Mouse (Mus musculus): ENCODE data around the gene Serpinf2. TPM values are rescaled to one million over a fixed set of nuclear protein-coding genes. Genes with fewer than 3 reads are reported as not detected.

The Serpinf2 gene
- polyA plus RNA-seq, 1 experiment from 2014 or later = 5.4 TPM

- peaks cover 18% of the 10 kb centered on the region for H3K4me1 ChIP-seq (ENCODE audit: control insufficient read depth, insufficient read depth, low read length)
- whole genome bisulfite sequencing (ENCODE audit: insufficient replicate concordance) = 1% methylated on average over 30 of the region's 30 CpGs
- H3K4me2 ChIP-seq = peak overlapping the region; percentile 81
- no peaks in the 10 kb centered on the region for H3K27me3 ChIP-seq (ENCODE audit: control insufficient read depth, insufficient read depth, low read length)
- peak overlapping the region; percentile 94 for H3K27ac ChIP-seq (ENCODE audit: low read depth, low read length)
- peak overlapping the region; percentile 92 for H3K4me3 ChIP-seq (ENCODE audit: low read depth, low read length)
- no peaks in the 10 kb centered on the region for H3K9me3 ChIP-seq (replicated peaks; ENCODE audit: control insufficient read depth, low read length)
- peak overlapping the region; percentile 88 for H3K9ac ChIP-seq (ENCODE audit: low read depth, low read length)
- peaks cover 8% of the 10 kb centered on the region for H3K36me3 ChIP-seq (ENCODE audit: control insufficient read depth, insufficient read depth, low read length)
- ATAC-seq (replicated peaks; ENCODE audit: insufficient number of reproducible peaks, low FRiP score, low TSS enrichment) = peak; percentile 4; the same call in 1 of the 2 replicates
Measured at GRCm38 (mm10) chr11:75461743-75462252, 22.4 kb upstream of the Serpinf2 start.

DNA sequence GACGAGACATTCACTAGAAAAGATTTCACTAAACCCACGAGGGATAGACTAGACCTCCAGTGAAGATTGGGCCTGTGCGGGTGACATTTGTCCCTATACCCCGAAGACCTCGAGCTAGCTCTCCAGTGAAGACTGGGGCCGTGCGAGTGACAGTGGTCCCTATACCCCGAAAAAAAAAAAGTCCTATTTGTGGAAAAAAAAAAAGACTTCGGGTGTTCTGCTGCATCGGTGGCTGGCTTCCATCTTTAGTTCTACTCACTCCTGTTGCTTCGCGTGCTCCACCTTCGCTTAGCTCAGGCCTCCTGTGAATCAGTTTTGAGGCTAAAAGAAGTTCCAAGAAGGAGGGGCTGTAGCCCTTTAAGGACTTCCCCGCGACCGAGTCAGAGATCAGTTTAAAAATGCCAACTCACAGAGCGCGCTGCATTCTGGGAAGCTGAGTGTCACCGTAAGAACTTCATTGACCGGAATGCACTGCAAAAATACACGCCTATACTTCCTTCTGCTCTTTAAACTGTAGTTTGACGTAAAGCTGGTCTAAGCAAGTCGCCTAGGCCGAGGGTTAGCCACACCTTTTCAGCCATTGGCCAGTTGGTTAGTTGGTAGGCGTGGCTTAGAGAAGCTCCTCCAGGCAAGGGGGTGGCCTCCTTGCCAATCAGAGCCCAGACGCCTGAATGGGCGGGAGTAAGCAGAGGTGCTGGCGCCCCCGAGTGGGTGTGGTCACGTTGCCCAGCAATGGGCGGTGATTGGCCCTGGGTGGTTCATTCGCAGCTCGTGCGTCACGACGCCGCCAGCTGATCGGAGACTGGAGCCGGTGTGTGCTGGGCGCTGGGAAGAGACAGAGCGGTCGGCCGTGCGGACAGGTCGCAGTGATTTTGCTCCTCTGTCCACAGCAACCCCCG is 21.7 kb upstream of the Serpinf2 start, which contains the start of gene Tlcd2:
Gene Tlcd2 (plus strand): TSS at position 872 of the 899 bp plus-strand sequence.
- Histone ChIP-seq H3K4me2 (peak within 1 kb of the TSS; percentile 81), H3K9me3 (replicated peaks; ENCODE audit: control insufficient read depth, low read length) (no peaks in the 10 kb centered on the region), H3K27ac (ENCODE audit: low read depth, low read length) (peak within 1 kb of the TSS; percentile 97), H3K4me3 (ENCODE audit: low read depth, low read length) (peak within 1 kb of the TSS; percentile 92), H3K4me1 (ENCODE audit: control insufficient read depth, insufficient read depth, low read length) (peaks cover 18% of the 10 kb centered on the region), H3K36me3 (ENCODE audit: control insufficient read depth, insufficient read depth, low read length) (peaks cover 8% of the 10 kb centered on the region), H3K27me3 (ENCODE audit: control insufficient read depth, insufficient read depth, low read length) (no peaks in the 10 kb centered on the region), H3K9ac (ENCODE audit: low read depth, low read length) (peak within 1 kb of the TSS; percentile 88)
- peak; percentile 91 for ATAC-seq (replicated peaks; ENCODE audit: insufficient number of reproducible peaks, low FRiP score, low TSS enrichment)
- under 1% methylated on average over 46 of the region's 46 CpGs for WGBS (ENCODE audit: insufficient replicate concordance)

GRCm38 (mm10) chr11:75460103-75460843 is 20.9 kb upstream of the Serpinf2 start:
- Histone ChIP-seq H3K36me3 (ENCODE audit: control insufficient read depth, insufficient read depth, low read length) (0 out of 2 replicates have a peak, but pooled peaks cover under 1% of the 10 kb centered on the region), H3K9ac (ENCODE audit: low read depth, low read length) (peak overlapping the region; percentile 70), H3K4me3 (ENCODE audit: low read depth, low read length) (peak overlapping the region; percentile 92), H3K27ac (ENCODE audit: low read depth, low read length) (peak overlapping the region; percentile 97), H3K27me3 (ENCODE audit: control insufficient read depth, insufficient read depth, low read length) (no peaks in the 10 kb centered on the region), H3K4me1 (ENCODE audit: control insufficient read depth, insufficient read depth, low read length) (peaks cover 18% of the 10 kb centered on the region), H3K4me2 (peak overlapping the region; percentile 81), H3K9me3 (replicated peaks; ENCODE audit: control insufficient read depth, low read length) (no peaks in the 10 kb centered on the region)
- WGBS (ENCODE audit: insufficient replicate concordance) = 3% methylated on average over 19 of the region's 19 CpGs
- ATAC-seq (replicated peaks; ENCODE audit: insufficient number of reproducible peaks, low FRiP score, low TSS enrichment) = peak; percentile 40; the same call in 1 of the 2 replicates

DNA sequence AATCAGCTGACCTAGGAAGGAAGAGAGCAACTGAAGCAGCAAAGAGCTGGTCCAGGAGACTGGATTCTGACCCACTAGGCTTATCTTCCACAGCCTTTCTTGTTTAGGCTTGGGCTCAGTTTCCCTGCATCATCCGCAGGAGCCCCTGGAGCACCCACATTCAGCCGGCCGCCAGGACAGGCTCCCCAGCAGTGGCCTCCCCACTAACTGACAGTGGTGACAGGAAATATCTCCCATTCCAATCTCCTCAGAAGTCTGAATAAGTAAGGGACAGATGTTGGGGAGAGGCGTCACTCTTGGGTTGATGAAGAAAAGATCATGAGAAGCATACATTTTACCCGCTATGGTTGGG is 20.3 kb upstream of the Serpinf2 start:
- WGBS (ENCODE audit: insufficient replicate concordance) = 15% methylated on average over 5 of the region's 5 CpGs
- Histone ChIP-seq H3K27ac (ENCODE audit: low read depth, low read length) (peak overlapping the region; percentile 97), H3K9me3 (replicated peaks; ENCODE audit: control insufficient read depth, low read length) (no peaks in the 10 kb centered on the region), H3K4me3 (ENCODE audit: low read depth, low read length) (peak overlapping the region; percentile 92), H3K4me2 (peak overlapping the region; percentile 81), H3K9ac (ENCODE audit: low read depth, low read length) (no peak overlapping the region; the same call in 1 of the 2 replicates), H3K27me3 (ENCODE audit: control insufficient read depth, insufficient read depth, low read length) (no peaks in the 10 kb centered on the region), H3K36me3 (ENCODE audit: control insufficient read depth, insufficient read depth, low read length) (no peaks in the 10 kb centered on the region), H3K4me1 (ENCODE audit: control insufficient read depth, insufficient read depth, low read length) (peaks cover 24% of the 10 kb centered on the region)
- no peak for ATAC-seq (replicated peaks; ENCODE audit: insufficient number of reproducible peaks, low FRiP score, low TSS enrichment)

GRCm38 (mm10) chr11:75459141-75459711 is 19.8 kb upstream of the Serpinf2 start:
- no peak for ATAC-seq (replicated peaks; ENCODE audit: insufficient number of reproducible peaks, low FRiP score, low TSS enrichment)
- 77% methylated on average over 5 of the region's 5 CpGs for WGBS (ENCODE audit: insufficient replicate concordance)
- H3K9me3 ChIP-seq (replicated peaks; ENCODE audit: control insufficient read depth, low read length) = no peaks in the 10 kb centered on the region
- H3K27ac ChIP-seq (ENCODE audit: low read depth, low read length) = peak overlapping the region; percentile 97; the same call in 1 of the 2 replicates
- peaks cover 26% of the 10 kb centered on the region for H3K4me1 ChIP-seq (ENCODE audit: control insufficient read depth, insufficient read depth, low read length)
- H3K36me3 ChIP-seq (ENCODE audit: control insufficient read depth, insufficient read depth, low read length) = no peaks in the 10 kb centered on the region
- H3K4me3 ChIP-seq (ENCODE audit: low read depth, low read length) = no peak overlapping the region
- no peaks in the 10 kb centered on the region for H3K27me3 ChIP-seq (ENCODE audit: control insufficient read depth, insufficient read depth, low read length)
- peak overlapping the region; percentile 81 for H3K4me2 ChIP-seq
- no peak overlapping the region for H3K9ac ChIP-seq (ENCODE audit: low read depth, low read length)

DNA sequence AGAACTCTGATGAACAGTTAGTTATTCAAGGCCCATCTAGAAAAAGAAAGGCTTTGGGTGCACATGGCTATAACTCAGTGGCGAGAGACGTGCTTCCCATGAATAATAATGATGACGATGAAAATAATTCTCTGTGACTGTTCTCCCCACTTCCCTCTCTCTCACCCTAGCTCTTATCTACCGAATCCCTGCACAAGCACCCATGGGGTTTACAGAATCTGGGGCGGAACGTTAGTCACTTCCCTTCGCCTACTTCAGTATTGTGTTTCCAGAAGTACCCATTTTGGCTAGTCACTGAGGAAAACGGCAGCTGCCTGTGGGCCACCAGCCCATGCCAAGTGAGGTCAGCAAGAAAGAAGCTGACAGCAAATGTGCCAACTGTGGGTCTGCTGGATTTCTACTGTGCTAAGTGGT is 19.2 kb upstream of the Serpinf2 start:
- WGBS (ENCODE audit: insufficient replicate concordance) = 72% methylated on average over 8 of the region's 8 CpGs

DNA sequence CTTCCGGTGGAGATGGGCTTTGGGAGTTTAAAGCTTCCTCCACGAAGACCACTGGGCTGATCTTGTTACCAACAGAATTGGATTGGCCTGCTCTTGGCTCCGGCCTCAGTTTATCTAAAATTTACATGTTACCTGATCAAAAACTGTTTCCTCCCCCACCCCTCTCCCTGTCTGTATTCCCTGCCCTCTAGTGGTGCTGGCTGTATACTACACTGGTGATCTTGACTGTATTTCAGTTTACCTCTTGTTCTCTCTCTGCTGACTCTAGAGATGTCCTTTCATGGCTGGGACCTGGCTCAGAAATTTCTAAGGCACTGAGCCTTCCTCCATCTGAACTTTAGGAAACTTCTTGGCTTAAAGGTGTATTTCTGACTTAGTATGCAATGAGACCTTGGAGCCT is 18.8 kb upstream of the Serpinf2 start:
- no peak overlapping the region for H3K27ac ChIP-seq (ENCODE audit: low read depth, low read length)
- H3K36me3 ChIP-seq (ENCODE audit: control insufficient read depth, insufficient read depth, low read length) = no peaks in the 10 kb centered on the region
- no peak overlapping the region for H3K4me3 ChIP-seq (ENCODE audit: low read depth, low read length)
- H3K9me3 ChIP-seq (replicated peaks; ENCODE audit: control insufficient read depth, low read length) = no peaks in the 10 kb centered on the region
- WGBS (ENCODE audit: insufficient replicate concordance) = 11% methylated on average over 3 of the region's 3 CpGs
- H3K9ac ChIP-seq (ENCODE audit: low read depth, low read length) = no peak overlapping the region
- no peaks in the 10 kb centered on the region for H3K27me3 ChIP-seq (ENCODE audit: control insufficient read depth, insufficient read depth, low read length)
- H3K4me2 ChIP-seq = no peak overlapping the region
- H3K4me1 ChIP-seq (ENCODE audit: control insufficient read depth, insufficient read depth, low read length) = peaks cover 28% of the 10 kb centered on the region
- no peak for ATAC-seq (replicated peaks; ENCODE audit: insufficient number of reproducible peaks, low FRiP score, low TSS enrichment)

More for the DNA sequence above, 19.2 kb upstream of the Serpinf2 start:
- no peak overlapping the region for H3K4me2 ChIP-seq
- peaks cover 30% of the 10 kb centered on the region for H3K4me1 ChIP-seq (ENCODE audit: control insufficient read depth, insufficient read depth, low read length)
- no peaks in the 10 kb centered on the region for H3K27me3 ChIP-seq (ENCODE audit: control insufficient read depth, insufficient read depth, low read length)
- H3K36me3 ChIP-seq (ENCODE audit: control insufficient read depth, insufficient read depth, low read length) = no peaks in the 10 kb centered on the region
- no peak overlapping the region for H3K9ac ChIP-seq (ENCODE audit: low read depth, low read length)
- ATAC-seq (replicated peaks; ENCODE audit: insufficient number of reproducible peaks, low FRiP score, low TSS enrichment) = no peak
- H3K27ac ChIP-seq (ENCODE audit: low read depth, low read length) = no peak overlapping the region
- H3K9me3 ChIP-seq (replicated peaks; ENCODE audit: control insufficient read depth, low read length) = no peaks in the 10 kb centered on the region
- H3K4me3 ChIP-seq (ENCODE audit: low read depth, low read length) = no peak overlapping the region

DNA sequence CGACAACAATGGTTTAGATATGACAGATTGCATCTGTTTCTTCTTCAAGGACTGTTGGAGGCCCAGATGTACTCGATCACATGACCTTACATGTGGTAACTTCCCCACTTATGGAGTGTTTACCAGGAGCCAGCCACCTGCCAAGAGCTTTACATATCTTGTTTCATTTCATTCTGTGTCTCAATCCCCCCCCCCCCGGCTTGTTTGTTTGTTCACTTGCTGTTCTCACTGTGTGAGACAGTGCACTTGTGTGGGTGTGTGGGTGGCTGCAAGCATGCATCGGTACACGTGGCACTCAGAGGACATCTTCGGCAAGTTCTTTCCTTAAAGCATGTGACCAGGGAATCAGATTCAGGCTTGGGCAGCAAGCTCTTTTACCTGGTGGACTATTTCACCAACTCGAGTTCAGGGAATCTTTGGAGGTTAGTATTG is 17.1 kb upstream of the Serpinf2 start:
- no peak overlapping the region for H3K27ac ChIP-seq (ENCODE audit: low read depth, low read length)
- H3K27me3 ChIP-seq (ENCODE audit: control insufficient read depth, insufficient read depth, low read length) = no peaks in the 10 kb centered on the region
- H3K4me3 ChIP-seq (ENCODE audit: low read depth, low read length) = no peak overlapping the region
- no peak overlapping the region for H3K9ac ChIP-seq (ENCODE audit: low read depth, low read length)
- no peak overlapping the region for H3K4me2 ChIP-seq
- H3K9me3 ChIP-seq (replicated peaks; ENCODE audit: control insufficient read depth, low read length) = no peaks in the 10 kb centered on the region
- no peaks in the 10 kb centered on the region for H3K36me3 ChIP-seq (ENCODE audit: control insufficient read depth, insufficient read depth, low read length)
- 84% methylated on average over 7 of the region's 7 CpGs for WGBS (ENCODE audit: insufficient replicate concordance)
- ATAC-seq (replicated peaks; ENCODE audit: insufficient number of reproducible peaks, low FRiP score, low TSS enrichment) = no peak
- peaks cover 28% of the 10 kb centered on the region for H3K4me1 ChIP-seq (ENCODE audit: control insufficient read depth, insufficient read depth, low read length)
